Mouse (Mus musculus) urinary bladder, adult 2 months (tissue): ENCODE results near the gene Efhb. TPM values are rescaled to one million over a fixed set of nuclear protein-coding genes. Genes with fewer than 3 reads are reported as not detected.

Experiments used
- polyA plus RNA-seq: library from polyadenylated mRNA; depleted of rRNA; stranded (reverse); fragments of >200 nt; gene quantifications from 2 replicates; pipeline ENCODE4 v1.2.3, GENCODE M21; 2012; rRNA removed

Gene Efhb
- polyA plus RNA-seq, 1 experiment: 0.74 TPM

Other genes with a start within 250 kb of the Efhb start
- gene Rab5a, start 15.9 kb upstream of the Efhb start, polyA plus RNA-seq: 61.6 and 65.4 TPM in 2 replicates
- gene Pp2d1, start 76.1 kb upstream of the Efhb start, polyA plus RNA-seq: not detected in 2 replicates
- gene Kat2b, start 103.5 kb upstream of the Efhb start, polyA plus RNA-seq: 31.5 and 35.5 TPM in 2 replicates
- 0.83 and 0.85 TPM in 2 replicates for gene Sgo1, start 226.0 kb upstream of the Efhb start, polyA plus RNA-seq